Mouse (Mus musculus): ENCODE data around the gene Ambra1.

GRCm38 (mm10) chr2:91962864-91963401 lies 233.0 kb downstream of the Ambra1 start:
- TF ChIP-seq CTCF (IDR thresholded peaks at IDR 0.05; ENCODE audit: borderline replicate concordance, insufficient read depth, low read depth, low read length) (no peak), POLR2A (IDR thresholded peaks at IDR 0.05; ENCODE audit: borderline replicate concordance, insufficient read depth, low read length) (no peak)
